Mouse (Mus musculus) layer of hippocampus, postnatal 14 days (tissue): Measurements from ENCODE around the gene Gm5089. TPM values are rescaled to one million over a fixed set of nuclear protein-coding genes. Genes with fewer than 3 reads are reported as not detected.

Source experiments
- DNase-seq, 2 experiments: peaks; one replicate each; pipeline ENCODE4 v3.0.0; 2021 to 2022; ENCODE audit warnings: low spot score in 2 of 2, mixed read lengths in 1 of 2
- long read RNA-seq, 2 experiments: library from polyadenylated mRNA; stranded (forward); transcript quantifications; one replicate each; pipeline ENCODE4 v2.0.0; 2021
- total RNA-seq, 2 experiments: library from RNA; stranded (reverse); gene quantifications; 2 replicates each; pipeline ENCODE4 v1.2.3; 2021

Gene Gm5089
- total RNA-seq = under 1 TPM in 1 of 2 experiments, not detected in 1; 0.21 TPM
- long read RNA-seq, experiment 1 = 0 reads
- long read RNA-seq, experiment 2 = 0 reads

GRCm38 (mm10) chr14:122450496-122451382 lies at the start of gene Gm5089:
Gene Gm5089, minus strand, starts transcription at chr14:122451115.
- peak in 1 of 2 experiments; percentile 64 for DNase-seq

DNA sequence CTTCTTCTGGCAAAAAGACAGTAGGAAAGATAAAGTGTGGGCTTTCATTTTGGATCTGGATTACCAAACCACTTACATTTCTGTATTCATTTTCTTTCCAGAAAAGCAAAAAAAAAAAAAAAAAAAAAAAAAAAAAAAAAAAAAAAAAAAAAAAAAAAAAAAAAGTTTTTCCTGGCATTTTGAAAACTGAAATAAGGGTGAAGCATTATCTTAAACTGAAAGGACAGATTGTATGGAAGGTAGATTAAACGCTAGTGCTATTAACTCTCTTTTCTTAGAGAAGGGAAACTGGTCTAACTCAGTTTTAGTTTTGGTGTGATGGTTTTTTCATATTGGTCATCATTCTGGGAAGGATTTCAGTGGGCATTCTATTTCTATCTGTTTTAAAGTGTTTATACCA lies 41.1 kb upstream of the Gm5089 start:
- no peak for DNase-seq

DNA sequence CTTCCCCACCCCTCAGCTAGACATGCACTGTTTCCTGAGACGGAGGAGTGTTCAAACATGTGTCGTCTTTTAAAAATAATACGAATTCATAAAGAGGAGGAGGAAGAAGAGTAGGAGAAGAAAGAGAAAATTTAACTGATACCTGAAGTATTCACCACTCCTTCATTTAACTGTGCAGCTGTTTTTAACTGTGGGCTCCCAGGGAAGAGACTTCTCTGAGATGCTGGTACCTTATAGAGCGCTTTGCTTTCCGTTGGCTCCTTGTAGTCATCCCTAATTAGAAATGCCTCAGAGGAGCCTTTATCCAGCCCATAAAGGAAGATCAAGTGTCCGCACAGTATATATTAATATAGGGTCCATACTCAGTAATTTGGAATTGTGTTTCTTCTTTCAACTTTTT lies 40.6 kb upstream of the Gm5089 start:
- DNase-seq = no peak

GRCm38 (mm10) chr14:122490441-122491328 lies 39.8 kb upstream of the Gm5089 start, which contains the start of gene Gm10837:
Gene Gm10837, plus strand, starts transcription at chr14:122490586.
- DNase-seq = peak in 1 of 2 experiments; percentile 23

DNA sequence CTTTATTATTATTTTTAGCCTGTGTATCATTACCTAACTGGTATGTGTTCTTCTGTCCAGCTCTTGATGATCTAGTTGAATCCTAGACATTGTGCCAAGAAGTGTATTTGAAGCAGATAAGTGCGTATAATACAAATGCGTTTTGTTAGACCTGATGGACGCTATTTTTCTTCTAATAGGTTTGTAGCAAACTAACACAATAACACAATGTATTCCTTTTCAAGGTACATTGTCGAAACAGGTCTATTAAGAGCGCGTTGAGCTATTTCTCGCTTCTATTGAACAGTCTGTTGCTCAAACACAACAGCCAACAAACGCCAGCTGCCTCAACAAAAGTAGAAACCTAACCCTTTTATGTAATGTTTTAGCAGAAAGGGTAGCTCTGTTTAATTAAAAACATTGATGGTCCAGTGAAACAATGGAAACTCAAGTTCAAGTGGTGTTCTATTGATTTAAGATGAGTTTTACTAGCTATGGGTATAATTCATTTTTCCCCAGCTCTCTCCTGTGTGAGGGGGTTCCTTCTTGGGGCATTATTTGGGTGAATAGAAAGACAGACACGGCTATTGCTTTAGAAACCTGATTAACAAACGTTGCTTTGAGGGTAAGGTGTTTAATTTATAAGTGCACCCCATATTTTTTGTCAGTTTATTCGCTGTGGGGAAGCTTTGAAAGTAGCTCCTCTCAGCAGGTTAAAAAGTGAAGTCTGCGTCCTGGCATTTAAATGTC lies 38.9 kb upstream of the Gm5089 start:
- no peak for DNase-seq

- peak in 1 of 2 experiments; percentile 17 for DNase-seq
Measured at GRCm38 (mm10) chr14:122489041-122489440, 38.1 kb upstream of the Gm5089 start.

DNA sequence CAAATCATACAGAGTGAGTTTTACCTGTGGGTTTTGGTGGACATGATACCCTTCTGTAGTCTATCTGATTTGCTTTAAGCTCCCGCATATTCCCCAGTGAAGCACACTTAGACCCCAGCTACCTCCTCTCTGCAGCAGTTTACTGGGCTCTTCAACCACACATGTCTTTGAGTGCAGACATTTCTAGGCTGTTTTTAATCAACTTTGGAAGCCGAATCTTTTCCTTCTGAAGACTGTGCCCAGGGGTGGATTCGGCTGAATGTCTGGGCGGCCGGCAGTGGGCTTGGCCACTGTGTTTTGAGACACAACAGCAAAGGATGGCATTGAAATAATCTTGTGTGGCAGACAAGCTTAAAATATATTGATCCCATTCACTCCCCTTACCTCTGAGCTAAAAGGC lies 36.5 kb upstream of the Gm5089 start:
- peak in 1 of 2 experiments; percentile 16 for DNase-seq

DNA sequence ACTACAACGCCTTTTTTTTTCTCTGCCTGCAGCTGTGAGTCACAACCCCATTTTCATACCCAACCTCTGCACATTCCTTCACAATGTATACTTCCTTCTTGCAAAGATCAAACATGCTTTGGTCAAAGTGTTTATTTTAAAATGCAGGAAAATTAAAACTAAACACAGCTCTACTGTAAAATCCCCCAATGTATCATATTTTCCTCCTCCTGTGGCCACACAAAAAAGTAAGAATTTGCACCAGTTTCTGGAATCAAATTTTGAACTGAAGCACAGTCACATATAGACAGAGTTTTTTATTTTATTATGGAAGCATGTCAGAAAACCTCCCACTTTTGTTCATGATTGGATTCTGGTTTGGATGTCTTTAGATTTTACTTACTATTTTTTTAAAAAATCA lies 35.7 kb upstream of the Gm5089 start:
- no peak for DNase-seq

DNA sequence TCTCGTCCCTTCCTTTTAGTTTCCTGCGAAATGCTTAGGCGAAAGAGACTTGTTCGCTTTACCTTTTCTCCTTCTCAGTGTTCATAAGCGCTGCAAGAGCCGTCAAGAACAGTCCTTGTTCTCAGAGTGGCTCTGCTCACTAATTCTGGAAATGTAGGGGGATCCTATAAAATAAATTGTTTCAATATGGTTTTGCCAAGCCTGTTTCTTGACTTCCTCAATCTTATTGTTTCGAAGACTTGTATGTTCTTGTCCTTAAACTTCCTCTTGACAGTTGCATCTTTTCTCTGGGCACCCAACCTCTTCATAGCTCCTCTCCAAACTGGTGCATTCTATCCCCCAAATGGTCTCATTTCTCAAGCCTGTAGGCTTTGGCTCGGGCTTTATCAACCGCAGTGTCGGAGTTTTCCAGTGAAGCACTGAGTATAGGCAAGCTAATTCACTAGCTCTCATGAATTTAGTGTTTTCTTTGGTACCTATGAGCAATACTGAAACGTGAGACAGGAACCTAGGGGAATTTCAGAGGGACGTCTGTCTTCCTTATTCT lies 34.8 kb upstream of the Gm5089 start:
- no peak for DNase-seq

DNA sequence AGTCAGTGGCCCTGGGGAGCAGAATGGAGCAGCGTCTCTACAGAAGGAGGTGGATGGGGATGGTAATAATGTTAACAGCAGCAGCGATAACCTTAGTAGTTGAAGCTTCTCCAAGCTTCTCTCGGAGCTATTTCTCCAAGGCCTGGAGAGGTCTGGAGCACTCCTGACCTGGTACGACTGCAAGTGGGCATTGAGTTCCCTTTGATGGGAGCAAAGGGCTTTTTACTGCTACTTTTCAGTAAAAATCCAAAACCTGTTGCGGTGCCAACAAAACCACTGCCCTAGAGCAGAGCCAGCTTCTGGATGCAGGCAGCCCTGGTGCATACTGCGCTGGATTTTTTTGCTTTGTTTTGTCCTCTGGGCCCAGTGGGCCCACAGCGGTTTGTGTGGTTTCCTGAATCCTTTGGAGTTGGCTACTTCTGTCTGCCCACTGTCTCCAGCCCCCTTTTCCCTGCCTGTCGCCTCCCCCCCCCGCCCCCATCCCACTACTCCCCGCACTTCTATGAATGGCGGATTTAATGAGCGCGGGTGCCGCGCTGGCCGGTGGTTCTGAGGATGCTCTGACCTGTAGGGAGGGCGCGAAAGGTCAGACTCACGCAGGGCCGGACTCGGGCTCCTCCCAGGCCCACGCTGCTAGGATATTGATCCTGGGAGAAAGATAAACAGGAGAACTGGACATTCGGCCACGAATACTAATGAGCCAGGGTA lies 34.1 kb upstream of the Gm5089 start:
- peak in 1 of 2 experiments; percentile 13 for DNase-seq

DNA sequence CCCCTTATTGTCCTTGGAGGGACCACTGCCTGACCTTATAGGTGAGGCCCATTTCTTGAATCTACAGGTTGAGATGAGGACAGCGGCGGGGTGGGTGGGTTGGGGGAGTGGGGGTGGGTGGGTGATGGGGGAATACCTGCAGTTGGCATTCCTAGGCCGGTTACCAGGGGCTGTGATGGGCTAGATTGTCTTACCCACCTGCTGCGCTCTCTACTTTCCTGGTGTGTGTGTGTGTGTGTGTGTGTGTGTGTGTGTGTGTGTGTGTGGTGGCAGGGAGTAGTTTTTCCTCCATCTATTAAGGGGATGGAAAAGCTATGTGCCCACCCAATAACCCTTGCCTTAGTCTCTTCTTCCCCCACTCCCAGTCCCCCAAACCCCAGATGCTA lies 33.5 kb upstream of the Gm5089 start:
- DNase-seq = no peak

GRCm38 (mm10) chr14:122483556-122484421 lies 32.9 kb upstream of the Gm5089 start:
- peak in 1 of 2 experiments; percentile 6 for DNase-seq

GRCm38 (mm10) chr14:122483024-122483385 lies 32.1 kb upstream of the Gm5089 start:
- no peak for DNase-seq

DNA sequence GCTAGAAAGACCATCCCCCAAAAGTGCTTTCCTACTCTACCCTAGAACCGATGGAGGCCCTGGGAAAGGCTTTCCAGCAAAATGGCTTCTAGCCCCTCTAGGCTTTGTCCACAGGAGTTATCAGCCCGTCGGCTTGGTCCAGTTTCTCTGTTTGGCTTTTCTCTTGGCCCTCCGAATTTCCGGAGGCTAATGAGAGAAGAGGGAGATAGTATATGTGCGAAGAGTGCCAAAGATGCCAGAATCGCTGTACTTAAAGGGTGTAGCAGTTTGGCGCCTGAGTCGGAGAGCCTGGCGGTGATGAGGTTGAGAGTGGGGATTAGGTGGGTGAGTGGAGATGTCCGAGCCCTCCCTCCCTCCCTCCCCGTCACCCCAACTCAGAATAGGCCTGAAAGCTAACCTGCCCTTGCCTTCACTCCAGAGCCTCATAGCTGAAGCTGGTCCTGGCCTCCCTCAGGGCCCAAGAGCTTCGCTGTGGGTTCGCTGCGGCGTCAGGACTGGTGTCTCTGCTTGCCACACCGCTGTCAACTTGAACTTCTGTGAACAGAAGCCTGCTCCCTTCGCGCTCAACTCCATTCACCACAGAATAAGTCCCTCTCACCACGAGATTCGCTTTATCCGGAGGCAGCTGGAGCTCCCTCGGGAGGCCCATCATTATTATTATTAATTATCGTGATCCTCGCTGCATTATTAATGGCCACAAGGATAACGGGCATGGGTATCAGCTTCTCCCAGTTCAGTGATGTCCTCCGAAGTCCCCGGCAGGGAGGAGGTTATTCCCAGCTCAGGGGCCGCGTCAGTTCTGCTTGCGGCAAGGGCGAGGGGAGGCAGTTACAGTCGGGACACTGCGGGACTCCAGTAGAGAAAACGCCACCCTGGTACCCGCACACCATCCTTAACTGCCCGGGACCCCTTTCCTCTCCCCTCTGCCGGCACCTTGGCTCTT lies 31.4 kb upstream of the Gm5089 start:
- DNase-seq = peak in 1 of 2 experiments; percentile 18

GRCm38 (mm10) chr14:122481181-122481580 lies 30.3 kb upstream of the Gm5089 start:
- DNase-seq = peak in 1 of 2 experiments; percentile 23

DNA sequence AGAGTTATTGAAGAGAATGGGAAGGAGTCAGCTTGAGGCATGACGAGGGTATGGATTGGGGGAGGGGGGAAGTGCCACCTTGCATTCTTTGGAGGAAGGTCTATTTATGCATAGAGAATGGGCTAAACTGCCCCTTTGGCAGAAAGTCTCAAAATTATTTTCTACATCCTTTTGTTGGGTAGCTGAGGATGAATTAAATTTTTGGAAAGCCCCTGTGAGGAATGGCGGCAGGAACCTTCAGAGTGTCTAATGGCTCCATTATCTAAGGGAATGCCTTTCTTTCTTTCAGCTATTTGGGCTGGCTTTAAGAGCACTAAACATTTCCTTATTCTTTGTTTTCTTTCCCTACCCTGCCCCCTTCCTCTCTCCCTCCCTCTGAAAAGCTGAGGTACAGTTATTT lies 29.4 kb upstream of the Gm5089 start:
- DNase-seq = no peak

DNA sequence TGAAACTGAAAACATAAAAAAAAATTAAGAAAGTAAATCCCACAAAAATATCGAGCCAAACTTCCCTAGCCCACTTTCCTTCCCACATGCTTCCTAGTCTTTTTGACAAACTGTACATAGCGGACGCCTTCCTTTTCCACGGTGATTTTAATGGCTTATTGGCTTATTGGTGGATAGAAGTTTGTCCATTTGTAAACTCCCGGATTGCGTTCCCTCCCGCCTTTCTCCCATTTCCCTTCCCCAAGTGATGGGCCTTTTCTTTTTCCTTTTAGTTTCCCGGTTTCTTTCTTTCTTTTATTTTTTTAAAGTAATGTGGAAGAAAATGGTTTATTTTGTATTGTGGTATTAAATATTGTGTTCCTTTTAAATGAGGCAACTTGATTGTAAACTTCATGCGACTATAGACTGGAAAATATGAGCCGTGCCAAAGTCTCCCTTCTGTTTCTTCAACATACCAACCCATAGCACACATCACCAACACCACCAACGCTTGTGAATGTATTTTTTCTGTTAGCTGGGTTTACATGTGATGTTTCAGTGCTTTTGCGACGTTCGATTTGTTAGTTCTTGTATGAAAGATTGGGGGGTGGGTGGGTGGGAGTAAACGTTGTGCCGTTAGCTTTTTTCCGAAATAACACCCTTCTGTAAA lies 28.7 kb upstream of the Gm5089 start:
- DNase-seq = peak in 1 of 2 experiments; percentile 8
